Mouse (Mus musculus) embryo, embryonic 11 days (tissue): ENCODE results near the gene Sugp2.
"Not testable (repeated sequence)": the region's sequence is repeated elsewhere in the genome, so short reads cannot be mapped to it uniquely, and the experiment has no call there.

Experiments used
- DNase-seq: peaks from one replicate; pipeline ENCODE4 v3.0.0-alpha.2; 2015

Gene Sugp2

GRCm38 (mm10) chr8:70234080-70234780 lies at the start of gene Sugp2, which contains the start of gene Armc6:
Gene Sugp2 (plus strand): TSS chr8:70234226.
Gene Armc6 (minus strand): TSS chr8:70234466.
- DNase-seq: peak; percentile 99

DNA sequence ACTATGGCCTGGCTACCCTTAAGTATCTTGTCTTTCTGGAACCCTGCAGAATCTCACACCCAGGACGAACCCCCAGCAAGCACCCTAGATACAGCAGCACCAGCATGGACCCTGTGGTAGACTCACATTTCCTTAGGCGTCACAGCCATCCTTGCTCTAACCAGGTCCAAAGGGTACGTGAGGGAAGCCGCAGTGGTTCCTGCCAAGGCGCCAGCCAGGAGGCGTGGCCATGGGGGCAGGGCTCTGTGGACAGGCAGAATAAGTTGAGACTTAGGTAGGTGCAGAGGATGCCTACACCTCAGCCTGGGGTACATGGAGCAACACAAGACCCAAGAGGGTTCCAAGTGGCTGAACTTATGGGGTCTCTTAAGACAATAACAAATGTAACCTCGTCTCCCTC lies 45.3 kb upstream of the Sugp2 start:
- DNase-seq: no peak

DNA sequence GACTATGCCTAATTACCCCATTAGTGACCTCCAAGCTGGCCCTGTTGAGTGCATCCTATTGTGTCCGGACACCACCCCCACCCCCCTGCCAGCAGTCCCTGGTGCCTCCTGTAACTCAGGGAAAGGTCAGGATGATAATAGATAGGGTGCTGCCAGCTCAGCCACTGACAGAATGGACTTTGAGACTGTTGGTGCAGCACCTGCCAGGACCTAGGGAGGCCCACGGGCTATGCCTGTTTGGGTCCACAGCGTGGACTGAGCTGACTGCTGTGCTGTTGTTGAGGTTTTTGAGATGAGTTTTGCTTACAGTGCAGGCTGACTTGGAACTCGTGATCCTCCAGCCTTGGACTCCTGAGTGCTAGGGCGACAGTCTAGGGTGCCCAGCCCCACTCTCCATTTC lies 40.8 kb upstream of the Sugp2 start:
- DNase-seq: no peak

DNA sequence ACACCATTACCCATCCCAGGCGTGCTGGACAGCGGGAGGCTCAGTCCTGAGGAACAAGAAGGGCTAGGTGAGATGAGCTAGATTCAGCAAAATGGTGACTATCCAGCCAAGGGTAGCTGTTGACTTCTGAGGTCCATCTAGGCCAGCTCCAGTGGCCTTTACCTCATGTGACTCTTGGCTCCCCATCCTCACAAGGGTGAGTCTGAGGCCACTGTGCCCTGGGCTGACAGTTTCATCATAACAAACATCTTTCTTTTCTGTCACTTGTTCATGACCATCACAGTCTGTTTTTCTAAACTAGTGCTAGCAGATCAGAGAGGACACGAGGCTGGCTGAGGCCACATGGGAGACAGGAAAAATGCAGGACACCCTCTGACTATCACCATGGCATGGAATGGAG lies 39.8 kb upstream of the Sugp2 start:
- DNase-seq: no peak

GRCm38 (mm10) chr8:70195762-70196161 lies 38.3 kb upstream of the Sugp2 start:
- no peak for DNase-seq

DNA sequence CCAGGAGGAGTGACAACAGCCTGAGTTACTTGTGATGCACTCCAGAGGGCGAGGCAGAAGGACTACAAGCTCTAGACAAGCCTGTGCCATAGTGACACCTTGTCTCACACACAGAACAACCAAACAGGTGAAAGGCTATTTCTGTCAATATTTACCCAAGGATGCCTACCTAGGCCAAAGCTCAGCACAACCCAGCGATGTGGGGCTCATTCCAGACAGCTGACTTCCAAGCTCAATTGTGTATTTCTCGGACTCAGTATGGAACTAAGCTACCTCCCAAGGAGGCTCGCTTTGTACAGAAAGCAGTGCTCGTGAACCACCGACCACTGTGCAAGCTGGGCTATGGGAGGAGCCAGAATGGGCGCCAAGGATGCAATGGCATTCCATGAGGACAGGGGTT lies 36.4 kb upstream of the Sugp2 start:
- no peak for DNase-seq

GRCm38 (mm10) chr8:70200098-70200681 lies 33.8 kb upstream of the Sugp2 start:
- DNase-seq: no peak

DNA sequence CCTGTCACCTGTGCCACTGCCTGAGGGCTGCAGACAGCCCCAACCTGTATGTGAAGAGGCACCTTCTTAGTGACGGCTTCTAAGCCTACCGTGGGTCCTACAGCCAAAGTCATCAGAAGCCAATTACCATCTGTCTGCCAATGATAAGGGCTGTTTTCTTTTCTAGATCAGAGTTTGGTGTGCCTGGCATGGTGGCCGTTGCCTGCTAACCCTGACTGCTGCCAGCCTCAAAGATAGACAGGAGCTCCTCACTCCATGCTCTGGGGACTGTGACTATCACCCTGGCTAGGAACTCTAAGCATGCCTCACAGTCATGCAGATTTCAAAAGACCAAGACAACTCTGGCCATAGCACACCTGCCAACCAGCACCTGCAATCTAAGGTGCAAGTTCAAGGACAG lies 32.6 kb upstream of the Sugp2 start:
- DNase-seq: no peak

DNA sequence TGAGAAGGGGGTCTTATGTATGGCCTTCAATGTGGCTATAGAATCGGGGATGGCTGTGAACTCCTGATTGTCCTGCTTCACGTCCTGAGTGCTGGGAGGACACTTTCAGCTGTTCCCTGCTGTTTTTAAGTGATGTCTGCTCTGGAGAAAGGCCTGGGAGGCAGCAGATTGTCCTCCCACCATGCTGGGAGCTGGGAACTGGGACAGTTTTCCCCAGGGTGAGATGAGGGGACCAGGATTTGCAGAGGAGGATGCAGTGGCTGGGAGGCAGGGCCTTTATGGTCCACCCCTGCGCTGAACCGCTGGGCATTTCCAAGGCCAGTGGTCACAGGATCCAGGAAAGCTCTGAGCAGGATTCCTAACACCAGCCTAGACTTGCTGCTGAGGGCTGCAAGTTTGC lies 31.0 kb upstream of the Sugp2 start:
- no peak for DNase-seq

DNA sequence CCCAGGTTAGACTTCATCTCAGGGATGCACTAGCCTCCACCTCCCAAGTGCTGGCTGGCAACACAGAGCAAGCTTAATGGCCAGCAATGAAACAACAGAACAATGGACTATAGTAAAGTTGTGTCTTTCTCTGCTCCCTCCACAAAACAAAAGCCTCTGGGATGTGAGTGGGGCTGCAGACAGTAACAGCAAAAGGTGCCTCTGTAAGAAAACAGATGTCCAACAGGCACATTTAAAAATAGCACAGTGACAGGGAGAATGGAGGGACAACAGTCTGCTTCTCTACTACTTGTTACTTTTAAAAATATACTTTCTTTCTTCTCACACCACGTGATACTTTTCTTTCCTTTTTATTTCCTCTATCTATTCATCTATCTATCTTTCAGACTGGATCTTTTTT lies 29.3 kb upstream of the Sugp2 start:
- no peak for DNase-seq

DNA sequence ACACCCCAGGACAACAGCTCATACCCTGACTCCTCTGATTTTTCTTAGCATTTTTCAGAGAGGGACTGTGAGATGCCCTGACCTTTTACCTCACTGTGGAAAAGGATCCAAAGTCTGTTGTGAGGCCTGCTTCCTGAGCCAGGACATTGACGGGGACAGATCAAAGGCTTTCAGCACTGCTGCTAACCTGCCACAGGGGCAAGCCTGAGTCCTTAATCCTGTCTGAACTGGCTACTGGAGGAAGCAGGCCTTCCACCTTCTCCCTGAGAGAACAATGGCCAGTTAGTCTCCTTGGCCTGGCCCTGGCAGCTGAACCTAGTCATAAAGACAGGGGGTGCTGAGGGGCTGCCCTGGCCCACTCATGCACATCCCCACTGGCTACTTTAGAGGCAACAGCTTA lies 25.9 kb upstream of the Sugp2 start:
- no peak for DNase-seq

GRCm38 (mm10) chr8:70210538-70210937 lies 23.5 kb upstream of the Sugp2 start:
- peak; percentile 23 for DNase-seq

DNA sequence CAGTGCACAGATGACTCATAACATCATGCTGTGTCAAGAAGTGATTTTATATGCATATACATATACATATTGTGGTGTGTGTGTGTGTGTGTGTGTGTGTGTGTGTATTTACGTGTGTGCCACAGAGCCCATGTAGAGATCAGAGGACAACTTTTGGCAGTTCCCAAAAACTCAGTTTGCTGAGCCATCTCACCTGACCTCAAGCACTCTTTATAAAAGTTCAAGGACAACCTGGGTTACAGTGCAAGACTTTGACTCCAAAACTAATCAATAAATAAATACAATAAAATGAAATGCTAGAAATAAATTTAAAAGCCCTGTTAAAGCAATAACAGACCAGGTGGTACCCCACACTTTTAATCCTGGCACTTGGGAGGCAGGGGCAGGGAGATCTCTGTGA lies 22.8 kb upstream of the Sugp2 start:
- no peak for DNase-seq

DNA sequence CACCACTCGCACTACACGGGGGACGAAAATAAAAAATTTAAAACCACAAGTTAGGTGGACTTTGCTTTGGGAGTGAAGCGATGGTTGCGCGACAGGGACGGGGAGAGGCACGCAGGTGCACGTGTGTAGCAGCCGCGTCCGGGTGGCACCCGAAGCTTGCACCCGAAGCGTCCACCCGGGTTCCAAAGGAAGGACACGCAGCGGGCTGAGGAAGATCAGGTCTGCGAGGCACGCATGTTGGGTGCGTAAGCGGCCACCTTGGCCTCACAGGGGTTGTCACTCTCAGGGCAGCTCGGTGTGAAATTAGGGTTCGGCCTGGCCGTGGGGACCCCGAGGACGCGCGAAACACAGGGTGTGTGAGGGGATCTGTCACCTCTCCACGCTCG lies 22.3 kb upstream of the Sugp2 start:
- DNase-seq: peak; percentile 30

DNA sequence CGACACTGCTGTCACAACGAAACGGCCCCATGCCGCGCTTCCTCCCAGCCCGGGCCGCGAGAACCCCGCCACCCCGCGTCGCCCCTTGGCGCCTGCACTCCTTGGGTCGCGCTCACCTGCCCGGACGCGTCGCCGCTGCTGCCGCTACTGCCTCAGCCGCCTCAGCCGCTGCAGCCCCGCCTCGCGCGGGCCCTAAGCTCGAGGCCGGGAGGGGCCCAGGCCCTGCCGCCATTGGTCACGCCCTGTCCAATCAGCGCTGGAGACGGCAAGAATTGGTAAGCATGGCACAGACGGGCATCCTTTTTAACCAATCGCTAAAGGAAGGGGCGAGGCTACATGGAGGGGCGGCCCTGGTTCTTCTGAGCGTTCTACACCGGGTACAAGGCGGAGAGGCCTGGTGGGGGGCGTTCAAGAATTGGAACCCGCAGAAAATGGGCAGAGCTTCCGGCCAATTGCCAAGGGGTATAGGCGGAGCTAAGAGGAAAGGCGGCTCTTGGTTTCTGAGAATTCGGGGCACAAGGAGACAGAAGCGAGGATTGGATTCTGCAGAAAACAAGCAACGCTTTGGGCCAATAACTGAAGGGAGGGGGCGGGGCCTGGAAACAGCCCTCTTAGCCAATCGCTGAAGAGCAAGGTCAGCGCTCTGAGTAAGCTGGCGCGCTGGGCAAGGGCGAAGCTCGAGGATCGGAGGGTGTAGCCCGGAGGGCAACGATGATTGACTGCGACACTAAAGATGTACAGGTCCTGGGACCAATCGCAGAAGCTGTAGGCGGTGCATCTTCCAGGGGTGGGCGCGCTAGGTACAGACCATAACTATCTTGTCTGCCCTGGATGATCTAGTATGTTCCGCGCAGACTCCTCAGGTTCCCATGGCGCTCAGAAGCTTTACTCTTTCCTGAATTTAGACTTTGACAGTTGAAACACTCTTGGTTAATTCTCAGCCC lies 21.6 kb upstream of the Sugp2 start, which contains the start of gene Slc25a42:
Slc25a42 (minus strand) TSS at position 194 of the 944 bp plus-strand sequence.
- peak; percentile 99 for DNase-seq

DNA sequence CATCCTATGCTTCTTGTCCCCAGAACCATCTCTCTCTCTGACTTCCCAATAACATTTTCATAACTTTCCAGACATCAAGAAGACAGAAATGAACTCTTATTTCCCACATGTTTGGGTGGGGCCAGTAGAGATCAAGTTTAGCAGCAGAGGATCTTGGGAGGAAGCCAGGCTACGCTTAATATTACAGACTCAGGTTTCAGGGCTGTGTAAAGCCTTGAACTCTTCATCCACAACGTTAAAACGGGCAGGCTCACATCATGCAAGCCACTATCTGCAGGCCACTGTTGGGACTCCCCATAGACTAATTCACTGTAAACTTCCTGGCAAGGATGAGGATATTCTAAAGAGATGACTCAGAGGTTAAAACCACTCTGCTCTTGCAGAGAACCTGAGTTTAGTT lies 19.6 kb upstream of the Sugp2 start:
- DNase-seq: no peak

DNA sequence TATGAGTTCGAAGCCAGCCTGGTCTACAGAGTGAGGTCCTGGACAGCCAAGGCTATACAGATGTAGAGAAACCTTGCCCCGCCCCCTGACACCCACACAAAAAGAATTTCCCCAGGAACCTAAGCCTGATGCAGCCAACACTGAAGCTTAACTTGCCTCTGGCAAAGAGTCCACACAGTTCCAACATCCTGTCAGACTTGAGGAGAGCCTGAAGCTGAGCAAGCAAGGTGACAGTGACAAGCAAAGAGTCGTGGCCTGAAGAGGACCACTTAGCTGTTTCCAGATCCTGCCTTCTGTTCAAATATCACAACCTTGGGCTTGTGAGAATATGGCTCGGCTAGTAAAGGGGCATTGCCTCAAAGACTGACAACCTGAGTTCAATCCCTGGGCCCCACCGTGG lies 18.9 kb upstream of the Sugp2 start:
- DNase-seq: no peak

- DNase-seq: not testable (repeated sequence)
Measured at GRCm38 (mm10) chr8:70216161-70216560, 17.9 kb upstream of the Sugp2 start.

GRCm38 (mm10) chr8:70216566-70216965 lies 17.5 kb upstream of the Sugp2 start:
- DNase-seq: no peak

- no peak for DNase-seq
Measured at GRCm38 (mm10) chr8:70217441-70217840, 16.6 kb upstream of the Sugp2 start.

DNA sequence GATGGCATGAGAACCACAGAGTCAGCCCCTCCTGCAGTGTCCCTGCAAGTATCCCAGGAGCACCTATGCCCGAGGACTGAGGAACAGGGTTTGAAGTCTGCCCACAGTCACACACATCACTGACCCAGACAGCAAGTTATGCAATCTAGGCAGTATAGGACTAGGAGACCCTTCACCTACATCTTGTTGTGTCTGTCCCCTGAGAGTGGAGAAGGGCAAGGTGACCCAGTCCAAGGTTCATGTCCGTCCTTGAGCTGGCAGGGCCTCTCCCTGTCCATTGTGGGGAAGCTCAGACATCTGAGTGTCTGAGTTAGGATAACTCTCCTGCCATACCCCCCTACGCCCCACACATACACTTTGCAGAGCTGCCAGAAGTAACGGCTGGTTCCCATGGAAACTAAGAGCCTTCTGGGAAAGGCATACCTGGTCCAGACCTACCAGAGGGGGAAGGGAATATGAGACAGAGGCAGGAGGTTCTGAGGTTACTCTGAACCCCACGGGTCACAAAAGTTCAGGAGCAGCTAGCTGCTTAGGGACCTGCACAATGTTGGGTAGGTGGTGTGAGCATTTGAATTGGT lies 14.8 kb upstream of the Sugp2 start:
- no peak for DNase-seq

DNA sequence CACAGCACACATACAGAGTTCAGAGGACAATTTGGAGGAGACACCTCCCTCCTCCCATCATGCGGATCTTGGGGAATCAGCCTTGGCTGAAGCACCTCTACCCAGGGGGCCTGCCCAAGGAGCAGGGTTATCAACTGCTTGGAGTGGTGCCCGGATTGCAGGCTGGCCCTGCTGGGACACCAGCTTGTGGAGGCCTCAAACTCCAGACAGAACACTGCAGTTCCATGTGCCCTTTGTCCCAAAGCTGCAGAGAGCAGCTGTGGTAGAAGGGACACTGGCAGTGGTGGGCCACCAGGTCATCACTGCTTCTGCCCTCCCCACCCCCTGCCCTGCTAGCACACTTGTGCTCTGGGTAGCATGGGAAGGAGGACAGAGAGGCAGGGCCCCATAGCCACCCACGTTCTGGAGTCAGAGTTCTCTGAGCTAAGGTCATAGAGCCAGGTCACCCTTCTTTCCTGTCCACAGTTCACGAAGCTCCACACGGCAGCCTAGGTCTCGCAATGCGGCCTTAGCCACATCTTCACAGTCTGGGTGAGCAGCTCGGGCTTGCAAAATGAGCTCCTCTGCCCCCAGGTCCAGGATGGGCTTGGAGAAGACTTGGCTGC lies 13.7 kb upstream of the Sugp2 start:
- DNase-seq: no peak

DNA sequence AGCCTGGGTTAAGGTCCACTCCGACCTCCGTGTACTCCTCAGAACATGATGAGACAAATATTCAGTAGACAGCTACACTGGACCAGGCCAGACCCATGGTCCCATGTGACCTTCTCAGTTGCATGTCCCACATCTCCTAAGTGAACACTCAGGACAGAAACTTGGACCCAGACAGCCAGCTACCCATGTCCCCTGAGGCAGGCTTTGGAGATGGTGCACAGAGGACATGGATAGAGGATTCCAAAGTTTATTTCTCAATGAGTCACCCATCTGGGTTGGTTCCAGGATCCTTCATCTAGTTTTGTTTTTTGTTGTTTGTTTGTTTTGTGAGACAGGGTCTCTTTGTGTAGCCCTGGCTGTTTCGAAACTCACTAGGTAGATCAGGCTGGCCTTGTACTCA lies 13.1 kb upstream of the Sugp2 start:
- no peak for DNase-seq
